Mouse (Mus musculus): ENCODE data around the gene Gna13. TPM values are rescaled to one million over a fixed set of nuclear protein-coding genes. Genes with fewer than 3 reads are reported as not detected.

Gene Gna13
- polyA plus RNA-seq, 1 experiment from 2014 or later = 24.9 TPM

GRCm38 (mm10) chr11:109329331-109329730, 33.3 kb upstream of the Gna13 start:
- no peaks in the 10 kb centered on the region for H3K36me3 ChIP-seq (ENCODE audit: control insufficient read depth, insufficient read depth, low read length)
- H3K4me2 ChIP-seq = no peak overlapping the region
- no peak overlapping the region for H3K9ac ChIP-seq (ENCODE audit: low read depth, low read length)
- no peak overlapping the region for H3K4me3 ChIP-seq (ENCODE audit: low read depth, low read length)
- WGBS (ENCODE audit: insufficient replicate concordance) = 45% methylated on average over 4 of the region's 4 CpGs
- H3K27me3 ChIP-seq (ENCODE audit: control insufficient read depth, insufficient read depth, low read length) = peaks cover 6% of the 10 kb centered on the region; the same call in 1 of the 2 replicates
- ATAC-seq (replicated peaks; ENCODE audit: insufficient number of reproducible peaks, low FRiP score, low TSS enrichment) = no peak
- peaks cover 3% of the 10 kb centered on the region; the same call in 1 of the 2 replicates for H3K4me1 ChIP-seq (ENCODE audit: control insufficient read depth, insufficient read depth, low read length)
- no peak overlapping the region for H3K27ac ChIP-seq (ENCODE audit: low read depth, low read length)
- H3K9me3 ChIP-seq (replicated peaks; ENCODE audit: control insufficient read depth, low read length) = no peaks in the 10 kb centered on the region

DNA sequence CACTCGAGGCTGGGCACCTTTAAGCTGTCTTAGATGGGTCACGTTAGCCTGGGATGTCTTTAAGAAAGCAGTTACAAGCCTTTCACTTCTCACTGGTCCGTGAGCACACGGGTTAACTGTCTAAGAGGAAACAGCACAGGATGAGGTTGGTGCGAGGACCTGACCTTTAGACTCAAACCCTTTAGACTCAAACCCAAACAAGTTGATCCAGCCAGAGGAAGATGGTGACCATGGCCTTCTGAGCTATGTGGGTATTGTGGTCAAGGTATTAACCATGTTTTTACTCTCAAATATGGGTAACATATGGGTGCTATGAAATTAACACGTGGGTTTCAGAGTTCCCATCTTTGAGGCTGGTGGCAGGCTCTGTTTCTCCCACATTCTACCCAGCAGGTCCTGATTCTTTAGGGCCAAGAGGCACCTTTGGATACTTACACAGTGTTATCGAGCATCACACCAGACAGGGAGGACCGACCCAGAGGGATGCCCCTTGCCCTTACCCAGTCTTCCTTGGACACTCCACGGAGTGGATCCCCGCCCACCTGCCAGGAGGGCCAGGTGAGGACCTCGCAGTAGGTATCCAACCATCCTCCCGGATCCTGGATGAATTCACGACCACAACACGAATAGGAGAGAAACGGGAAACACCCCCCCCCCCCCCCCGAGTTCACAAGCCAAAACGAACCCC, 31.8 kb upstream of the Gna13 start:
- Histone ChIP-seq H3K4me3 (ENCODE audit: low read depth, low read length) (peak overlapping the region; percentile 33), H3K9ac (ENCODE audit: low read depth, low read length) (no peak overlapping the region), H3K4me1 (ENCODE audit: control insufficient read depth, insufficient read depth, low read length) (peaks cover 3% of the 10 kb centered on the region; the same call in 1 of the 2 replicates), H3K27ac (ENCODE audit: low read depth, low read length) (no peak overlapping the region), H3K4me2 (peak overlapping the region; percentile 63), H3K27me3 (ENCODE audit: control insufficient read depth, insufficient read depth, low read length) (peaks cover 6% of the 10 kb centered on the region; the same call in 1 of the 2 replicates), H3K9me3 (replicated peaks; ENCODE audit: control insufficient read depth, low read length) (no peaks in the 10 kb centered on the region), H3K36me3 (ENCODE audit: control insufficient read depth, insufficient read depth, low read length) (no peaks in the 10 kb centered on the region)
- ATAC-seq (replicated peaks; ENCODE audit: insufficient number of reproducible peaks, low FRiP score, low TSS enrichment) = 0 out of 2 replicates have a peak, but pooled peaks have one; percentile 37
- WGBS (ENCODE audit: insufficient replicate concordance) = 33% methylated on average over 17 of the region's 17 CpGs

DNA sequence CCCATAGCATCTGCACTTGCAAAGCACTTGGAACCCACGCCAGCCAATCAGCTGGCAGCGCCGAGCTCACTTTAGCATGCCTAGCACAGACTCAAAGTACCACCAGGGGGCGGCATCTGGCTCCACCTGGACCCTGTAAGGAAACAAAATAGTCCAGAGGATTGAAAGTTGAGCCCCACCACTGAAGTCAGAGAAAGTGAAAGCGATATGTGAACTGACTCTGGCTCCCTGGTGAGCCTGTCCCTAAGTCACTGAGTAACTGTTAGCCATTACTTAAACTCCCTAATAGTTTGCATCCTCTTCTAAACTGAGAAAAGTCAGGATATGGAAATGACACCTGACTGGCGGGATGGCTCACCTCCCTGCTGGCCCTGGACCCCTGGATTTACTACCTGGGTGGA, 31.2 kb upstream of the Gna13 start:
- ATAC-seq (replicated peaks; ENCODE audit: insufficient number of reproducible peaks, low FRiP score, low TSS enrichment) = peak; percentile 81
- peak overlapping the region; percentile 33 for H3K4me3 ChIP-seq (ENCODE audit: low read depth, low read length)
- H3K9ac ChIP-seq (ENCODE audit: low read depth, low read length) = peak overlapping the region; percentile 40; the same call in 1 of the 2 replicates
- H3K36me3 ChIP-seq (ENCODE audit: control insufficient read depth, insufficient read depth, low read length) = no peaks in the 10 kb centered on the region
- peaks cover 3% of the 10 kb centered on the region; the same call in 1 of the 2 replicates for H3K4me1 ChIP-seq (ENCODE audit: control insufficient read depth, insufficient read depth, low read length)
- H3K9me3 ChIP-seq (replicated peaks; ENCODE audit: control insufficient read depth, low read length) = no peaks in the 10 kb centered on the region
- H3K4me2 ChIP-seq = peak overlapping the region; percentile 63
- peaks cover 6% of the 10 kb centered on the region; the same call in 1 of the 2 replicates for H3K27me3 ChIP-seq (ENCODE audit: control insufficient read depth, insufficient read depth, low read length)
- 5% methylated on average over 6 of the region's 6 CpGs for WGBS (ENCODE audit: insufficient replicate concordance)
- no peak overlapping the region for H3K27ac ChIP-seq (ENCODE audit: low read depth, low read length)

GRCm38 (mm10) chr11:109332722-109333121, 29.9 kb upstream of the Gna13 start:
- 76% methylated on average over 6 of the region's 6 CpGs for WGBS (ENCODE audit: insufficient replicate concordance)
- Histone ChIP-seq H3K27me3 (ENCODE audit: control insufficient read depth, insufficient read depth, low read length) (peaks cover 6% of the 10 kb centered on the region; the same call in 1 of the 2 replicates), H3K4me2 (no peak overlapping the region), H3K9me3 (replicated peaks; ENCODE audit: control insufficient read depth, low read length) (no peaks in the 10 kb centered on the region), H3K36me3 (ENCODE audit: control insufficient read depth, insufficient read depth, low read length) (no peaks in the 10 kb centered on the region), H3K4me3 (ENCODE audit: low read depth, low read length) (no peak overlapping the region), H3K27ac (ENCODE audit: low read depth, low read length) (no peak overlapping the region), H3K4me1 (ENCODE audit: control insufficient read depth, insufficient read depth, low read length) (peaks cover 3% of the 10 kb centered on the region; the same call in 1 of the 2 replicates), H3K9ac (ENCODE audit: low read depth, low read length) (no peak overlapping the region)
- ATAC-seq (replicated peaks; ENCODE audit: insufficient number of reproducible peaks, low FRiP score, low TSS enrichment) = no peak

DNA sequence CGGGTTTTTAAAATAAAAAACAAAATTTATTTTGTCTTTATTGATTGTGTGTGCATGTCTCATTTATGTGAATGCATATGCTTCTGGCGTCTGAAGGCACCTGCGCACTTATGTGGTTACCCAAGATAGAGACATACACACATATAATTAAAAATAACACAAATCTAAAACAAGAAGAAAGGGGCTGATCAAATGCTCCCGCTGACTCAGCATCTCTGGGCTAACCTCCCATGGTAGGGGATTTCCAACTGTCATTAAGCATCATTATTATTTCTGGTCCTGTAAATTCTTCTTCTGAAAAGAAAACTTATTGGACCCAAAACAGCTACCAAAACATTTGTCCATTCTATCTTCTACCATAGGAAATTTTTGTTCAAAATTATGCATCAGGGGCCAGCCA, 27.9 kb upstream of the Gna13 start:
- Histone ChIP-seq H3K27me3 (ENCODE audit: control insufficient read depth, insufficient read depth, low read length) (peaks cover 4% of the 10 kb centered on the region; the same call in 1 of the 2 replicates), H3K4me3 (ENCODE audit: low read depth, low read length) (no peak overlapping the region), H3K4me2 (no peak overlapping the region), H3K9ac (ENCODE audit: low read depth, low read length) (no peak overlapping the region), H3K4me1 (ENCODE audit: control insufficient read depth, insufficient read depth, low read length) (peaks cover 3% of the 10 kb centered on the region; the same call in 1 of the 2 replicates), H3K27ac (ENCODE audit: low read depth, low read length) (no peak overlapping the region), H3K9me3 (replicated peaks; ENCODE audit: control insufficient read depth, low read length) (no peaks in the 10 kb centered on the region), H3K36me3 (ENCODE audit: control insufficient read depth, insufficient read depth, low read length) (no peaks in the 10 kb centered on the region)
- ATAC-seq (replicated peaks; ENCODE audit: insufficient number of reproducible peaks, low FRiP score, low TSS enrichment) = no peak
- WGBS (ENCODE audit: insufficient replicate concordance) = 86% methylated on average over 4 of the region's 4 CpGs

GRCm38 (mm10) chr11:109335890-109336289, 26.7 kb upstream of the Gna13 start:
- no peak for ATAC-seq (replicated peaks; ENCODE audit: insufficient number of reproducible peaks, low FRiP score, low TSS enrichment)
- Histone ChIP-seq H3K9ac (ENCODE audit: low read depth, low read length) (no peak overlapping the region), H3K27me3 (ENCODE audit: control insufficient read depth, insufficient read depth, low read length) (no peaks in the 10 kb centered on the region), H3K4me3 (ENCODE audit: low read depth, low read length) (no peak overlapping the region), H3K36me3 (ENCODE audit: control insufficient read depth, insufficient read depth, low read length) (no peaks in the 10 kb centered on the region), H3K4me2 (no peak overlapping the region), H3K9me3 (replicated peaks; ENCODE audit: control insufficient read depth, low read length) (no peaks in the 10 kb centered on the region), H3K27ac (ENCODE audit: low read depth, low read length) (no peak overlapping the region), H3K4me1 (ENCODE audit: control insufficient read depth, insufficient read depth, low read length) (peaks cover 3% of the 10 kb centered on the region; the same call in 1 of the 2 replicates)
- 54% methylated on average over 6 of the region's 6 CpGs for WGBS (ENCODE audit: insufficient replicate concordance)

DNA sequence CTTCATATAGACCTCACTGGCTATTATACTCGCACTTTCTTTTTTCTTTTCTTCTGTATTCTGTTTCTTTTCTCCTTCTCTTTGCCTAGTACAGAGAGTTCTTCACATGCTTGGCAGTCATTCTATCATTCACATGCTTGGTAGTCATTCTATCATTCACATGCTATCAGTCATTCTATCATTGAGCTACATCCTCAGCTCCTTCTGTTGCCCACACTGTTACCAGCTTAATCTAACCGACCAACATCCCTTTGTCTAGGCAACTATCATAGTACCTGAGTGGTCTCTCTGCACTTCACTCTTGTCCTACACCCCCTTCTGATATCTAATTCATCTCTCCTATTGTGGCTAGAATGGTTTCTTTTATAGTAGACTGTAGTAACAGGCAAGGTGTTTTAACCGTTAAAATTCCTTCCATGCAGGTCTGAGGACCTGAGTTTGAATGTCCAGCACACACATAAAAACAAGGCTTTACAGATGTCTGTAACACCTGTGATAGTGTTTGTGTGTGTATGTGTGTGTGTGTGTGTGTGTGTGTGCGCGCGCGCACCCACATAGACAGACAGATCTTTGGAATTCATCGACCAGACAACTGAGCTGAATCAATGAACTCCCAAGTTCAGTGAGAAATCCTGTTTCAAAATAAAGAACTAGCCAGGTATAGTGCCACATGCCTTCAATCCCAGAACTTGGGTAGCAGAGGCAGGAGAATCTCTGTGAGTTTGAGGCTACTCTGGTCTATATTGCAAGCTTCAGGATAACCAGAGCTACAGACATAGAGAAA, 23.3 kb upstream of the Gna13 start:
- no peak overlapping the region for H3K4me2 ChIP-seq
- peaks cover 13% of the 10 kb centered on the region for H3K4me1 ChIP-seq (ENCODE audit: control insufficient read depth, insufficient read depth, low read length)
- no peaks in the 10 kb centered on the region for H3K27me3 ChIP-seq (ENCODE audit: control insufficient read depth, insufficient read depth, low read length)
- no peak overlapping the region for H3K9ac ChIP-seq (ENCODE audit: low read depth, low read length)
- ATAC-seq (replicated peaks; ENCODE audit: insufficient number of reproducible peaks, low FRiP score, low TSS enrichment) = no peak
- no peak overlapping the region for H3K4me3 ChIP-seq (ENCODE audit: low read depth, low read length)
- no peaks in the 10 kb centered on the region for H3K36me3 ChIP-seq (ENCODE audit: control insufficient read depth, insufficient read depth, low read length)
- H3K27ac ChIP-seq (ENCODE audit: low read depth, low read length) = no peak overlapping the region
- 89% methylated on average over 8 of the region's 8 CpGs for WGBS (ENCODE audit: insufficient replicate concordance)
- H3K9me3 ChIP-seq (replicated peaks; ENCODE audit: control insufficient read depth, low read length) = no peaks in the 10 kb centered on the region

DNA sequence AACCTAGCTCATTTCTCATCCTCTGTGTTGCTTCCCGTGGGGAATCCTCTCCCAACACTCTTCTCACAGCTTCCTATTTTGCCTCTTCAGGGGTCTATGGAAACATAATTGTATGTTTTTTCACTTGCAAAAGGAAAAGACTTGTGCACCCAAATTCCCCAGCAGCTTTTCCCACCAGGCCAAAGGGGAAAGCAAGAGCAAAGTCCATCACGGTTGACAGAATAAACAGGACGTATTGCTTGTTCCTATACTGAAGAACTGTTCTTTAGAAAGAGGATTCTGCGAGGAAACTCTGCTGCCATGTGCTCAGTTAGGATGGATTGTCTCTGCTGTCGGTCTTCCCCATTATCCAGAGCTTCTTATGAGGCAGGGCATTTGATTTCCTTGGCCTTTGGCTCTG, 22.1 kb upstream of the Gna13 start:
- no peak for ATAC-seq (replicated peaks; ENCODE audit: insufficient number of reproducible peaks, low FRiP score, low TSS enrichment)
- Histone ChIP-seq H3K9me3 (replicated peaks; ENCODE audit: control insufficient read depth, low read length) (no peaks in the 10 kb centered on the region), H3K9ac (ENCODE audit: low read depth, low read length) (no peak overlapping the region), H3K4me2 (no peak overlapping the region), H3K4me3 (ENCODE audit: low read depth, low read length) (no peak overlapping the region), H3K4me1 (ENCODE audit: control insufficient read depth, insufficient read depth, low read length) (peaks cover 18% of the 10 kb centered on the region), H3K36me3 (ENCODE audit: control insufficient read depth, insufficient read depth, low read length) (no peaks in the 10 kb centered on the region), H3K27ac (ENCODE audit: low read depth, low read length) (no peak overlapping the region), H3K27me3 (ENCODE audit: control insufficient read depth, insufficient read depth, low read length) (no peaks in the 10 kb centered on the region)
- 77% methylated on average over 5 of the region's 5 CpGs for WGBS (ENCODE audit: insufficient replicate concordance)
